Mouse (Mus musculus) limb, embryonic 14.5 days (tissue): ENCODE results near the gene Dcaf12. TPM values are rescaled to one million over a fixed set of nuclear protein-coding genes. Genes with fewer than 3 reads are reported as not detected.

Source experiments
- ATAC-seq: fragments of 200-750 bp; cut with Nextera tagmentation; 2 replicates; pipeline ENCODE4 v1.8.0; 2017; ENCODE audit warnings: low read depth, moderate number of reproducible peaks, moderate TSS enrichment; ENCODE audit not compliant: low FRiP score
- DNase-seq: peaks from one replicate; pipeline ENCODE4 v3.0.0-alpha.2; 2015; ENCODE audit warnings: low spot score
- H3K27ac ChIP-seq: fragments of 300-500 bp; sonication (generic); replicated peaks from 2 replicates; pipeline ENCODE4 v1.5.1; 2014; ENCODE audit warnings: low read depth, mild to moderate bottlenecking, low read length, moderate library complexity, mixed read lengths
- H3K27me3 ChIP-seq: fragments of 300-500 bp; sonication (generic); 2 replicates; pipeline ENCODE4 v1.6.1; 2014; ENCODE audit warnings: low read length, mixed read lengths; ENCODE audit not compliant: control insufficient read depth, insufficient read depth
- H3K36me3 ChIP-seq: fragments of 300-500 bp; sonication (generic); 2 replicates; pipeline ENCODE4 v1.6.1; 2014; ENCODE audit warnings: mild to moderate bottlenecking, low read length, moderate library complexity, mixed read lengths; ENCODE audit not compliant: control insufficient read depth, insufficient read depth
- H3K4me1 ChIP-seq: fragments of 300-500 bp; sonication (generic); 2 replicates; pipeline ENCODE4 v1.6.1; 2014; ENCODE audit warnings: antibody characterized with exemption, low read length, mixed read lengths; ENCODE audit not compliant: control insufficient read depth, insufficient read depth
- H3K4me2 ChIP-seq: fragments of 300-500 bp; sonication (generic); replicated peaks from 2 replicates; pipeline ENCODE4 v1.6.1; 2014; ENCODE audit warnings: low read depth, mild to moderate bottlenecking, low read length, moderate library complexity; ENCODE audit not compliant: severe bottlenecking
- H3K4me3 ChIP-seq: fragments of 300-500 bp; sonication (generic); replicated peaks from 2 replicates; pipeline ENCODE4 v1.5.1; 2014; ENCODE audit warnings: low read length
- H3K9ac ChIP-seq: fragments of 300-500 bp; sonication (generic); 2 replicates; pipeline ENCODE4 v1.6.1; 2014; ENCODE audit warnings: mild to moderate bottlenecking, low read depth, low read length, moderate library complexity; ENCODE audit not compliant: severe bottlenecking
- H3K9me3 ChIP-seq: fragments of 300-500 bp; sonication (generic); 2 replicates; pipeline ENCODE4 v1.6.1; 2016; ENCODE audit warnings: low read length; ENCODE audit not compliant: control insufficient read depth
- POLR2A ChIP-seq: fragments of 200-500 bp; IDR thresholded peaks from 2 replicates; pipeline ENCODE4 v1.8.0; 2012; ENCODE audit warnings: inconsistent platforms, mild to moderate bottlenecking, moderate library complexity, borderline replicate concordance; ENCODE audit not compliant: insufficient read depth, insufficient read length; ENCODE audit errors: extremely low read depth
- WGBS: fragments of 180-500 bp; shearing (Covaris S2); extraction: QIAGEN DNeasy Blood & Tissue Kit; methylation state at CpG from one replicate; pipeline ENCODE4 v1.1.7; 2014; 5-methylcytosine and 5-hydroxymethylcytosine counted together
- polyA plus RNA-seq, 2 experiments: library from polyadenylated mRNA; depleted of rRNA in 1 of 2; stranded (reverse) in 1 of 2; unstranded in 1 of 2; fragments of >200 nt; fragmentation: Nextera tagmentation in 1 of 2; extraction: Ambion mirVana in 1 of 2; gene quantifications; 2 replicates each; pipeline versions ENCODE4 v1.2.1 to v1.2.3; 2012 to 2014

The Dcaf12 gene
- polyA plus RNA-seq, 2 experiments, result 35.4 to 42.4 TPM

DNA sequence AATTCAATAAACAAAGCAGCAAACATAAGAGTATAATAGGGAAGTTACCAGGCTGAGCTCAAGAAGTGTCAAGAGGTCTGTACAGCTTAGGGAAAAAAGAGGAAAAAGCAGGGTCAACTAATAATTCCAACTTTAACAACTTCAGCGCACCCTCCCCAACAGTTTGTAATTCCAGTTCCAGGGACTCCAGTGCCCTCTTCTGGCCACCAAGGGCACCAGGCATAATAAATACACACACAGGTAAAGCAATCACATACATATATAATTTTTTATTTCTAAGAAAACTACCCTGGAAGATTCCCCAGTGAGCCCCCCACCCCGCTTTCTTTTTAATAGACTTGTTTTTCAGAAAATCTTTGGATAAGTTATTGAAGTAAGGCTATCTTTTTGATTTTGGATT is 69.3 kb downstream of the Dcaf12 start:
- ATAC-seq, result no peak
- 96% methylated on average over 2 of the region's 2 CpGs for WGBS

More for the DNA sequence above, 69.3 kb downstream of the Dcaf12 start:
- peaks cover 52% of the 10 kb centered on the region for H3K36me3 ChIP-seq
- TF ChIP-seq POLR2A, result no peak
- no peak overlapping the region for H3K4me2 ChIP-seq
- no peaks in the 10 kb centered on the region for H3K4me1 ChIP-seq
- H3K27me3 ChIP-seq, result no peaks in the 10 kb centered on the region
- no peaks in the 10 kb centered on the region for H3K9me3 ChIP-seq
- no peak overlapping the region for H3K4me3 ChIP-seq
- no peak overlapping the region for H3K9ac ChIP-seq
- DNase-seq, result no peak
- H3K27ac ChIP-seq, result no peak overlapping the region

Other genes starting within 250 kb of the Dcaf12 start
- 56.2 and 72.9 TPM in 2 replicates for gene Aqp3, start 216.7 kb downstream of the Dcaf12 start, polyA plus RNA-seq (2012; rRNA removed)
- gene Aqp3, start 216.7 kb downstream of the Dcaf12 start, polyA plus RNA-seq (2014; fragmentation: Nextera tagmentation; extraction: Ambion mirVana), result 31.5 and 36.6 TPM in 2 replicates
- 39.1 and 47.7 TPM in 2 replicates for gene Nol6, start 190.4 kb downstream of the Dcaf12 start, polyA plus RNA-seq (2012; rRNA removed)
- gene Nol6, start 190.4 kb downstream of the Dcaf12 start, polyA plus RNA-seq (2014; fragmentation: Nextera tagmentation; extraction: Ambion mirVana), result 29.2 and 30.7 TPM in 2 replicates
- 110 and 182 TPM in 2 replicates for gene Ube2r2, start 179.1 kb downstream of the Dcaf12 start, polyA plus RNA-seq (2012; rRNA removed)
- gene Ube2r2, start 179.1 kb downstream of the Dcaf12 start, polyA plus RNA-seq (2014; fragmentation: Nextera tagmentation; extraction: Ambion mirVana), result 96.6 and 108 TPM in 2 replicates
- 71.3 and 99.1 TPM in 2 replicates for gene Ubap2, start 39.7 kb downstream of the Dcaf12 start, polyA plus RNA-seq (2012; rRNA removed)
- gene Ubap2, start 39.7 kb downstream of the Dcaf12 start, polyA plus RNA-seq (2014; fragmentation: Nextera tagmentation; extraction: Ambion mirVana), result 57.5 and 61.2 TPM in 2 replicates
- gene Ubap1, start 34.1 kb upstream of the Dcaf12 start, polyA plus RNA-seq (2012; rRNA removed), result 34.9 and 48.3 TPM in 2 replicates
- 48.9 and 51.4 TPM in 2 replicates for gene Ubap1, start 34.1 kb upstream of the Dcaf12 start, polyA plus RNA-seq (2014; fragmentation: Nextera tagmentation; extraction: Ambion mirVana)
- 7.0 and 7.2 TPM in 2 replicates for gene Kif24, start 150.0 kb upstream of the Dcaf12 start, polyA plus RNA-seq (2012; rRNA removed)
- 4.3 and 4.6 TPM in 2 replicates for gene Kif24, start 150.0 kb upstream of the Dcaf12 start, polyA plus RNA-seq (2014; fragmentation: Nextera tagmentation; extraction: Ambion mirVana)
- 19.1 and 32.6 TPM in 2 replicates for gene Nudt2, start 150.3 kb upstream of the Dcaf12 start, polyA plus RNA-seq (2012; rRNA removed)
- gene Nudt2, start 150.3 kb upstream of the Dcaf12 start, polyA plus RNA-seq (2014; fragmentation: Nextera tagmentation; extraction: Ambion mirVana), result 47.7 and 52.8 TPM in 2 replicates
- gene AI464131, start 188.2 kb upstream of the Dcaf12 start, polyA plus RNA-seq (2012; rRNA removed), result 5.4 and 5.5 TPM in 2 replicates
- 4.7 and 5.9 TPM in 2 replicates for gene AI464131, start 188.2 kb upstream of the Dcaf12 start, polyA plus RNA-seq (2014; fragmentation: Nextera tagmentation; extraction: Ambion mirVana)
- gene 1110017D15Rik, start 202.4 kb upstream of the Dcaf12 start, polyA plus RNA-seq (2012; rRNA removed), result 0.76 and 0.78 TPM in 2 replicates
- gene 1110017D15Rik, start 202.4 kb upstream of the Dcaf12 start, polyA plus RNA-seq (2014; fragmentation: Nextera tagmentation; extraction: Ambion mirVana), result 0.44 and 0.50 TPM in 2 replicates